Mouse (Mus musculus) G1E (cell line): ENCODE data around the gene Acy3.

Source experiments
- CTCF ChIP-seq: IDR thresholded peaks from 2 replicates; pipeline ENCODE4 v1.5.1; 2012; ENCODE audit warnings: low read depth, low read length, inconsistent platforms, mixed read lengths
- GATA1 ChIP-seq: IDR thresholded peaks from 2 replicates; pipeline ENCODE4 v1.6.1; 2012; ENCODE audit warnings: borderline replicate concordance, low read length, inconsistent platforms, mixed read lengths
- POLR2AphosphoS5 ChIP-seq: IDR thresholded peaks from 2 replicates; pipeline ENCODE4 v1.6.1; 2012; ENCODE audit warnings: low read depth, low read length, inconsistent platforms; ENCODE audit not compliant: insufficient replicate concordance
- TAL1 ChIP-seq: conservative IDR thresholded peaks from 2 replicates; pipeline ENCODE4 v1.6.1; 2012; ENCODE audit warnings: low read depth, low read length, inconsistent platforms, mixed read lengths

- TF ChIP-seq CTCF (no peak), TAL1 (no peak), POLR2AphosphoS5 (no peak), GATA1 (no peak)
Observed at GRCm38 (mm10) chr19:3997231-3997630, 10.9 kb downstream of the Acy3 start.
